Mouse (Mus musculus) liver, postnatal 0 days (tissue): ENCODE data around the gene Kcnd1. TPM values are rescaled to one million over a fixed set of nuclear protein-coding genes. Genes with fewer than 3 reads are reported as not detected.
"Not testable (repeated sequence)": the region's sequence is repeated elsewhere in the genome, so short reads cannot be mapped to it uniquely, and the experiment has no call there.

ENCODE experiments used
- ATAC-seq: fragments of 200-750 bp; cut with Nextera tagmentation; 2 replicates; pipeline ENCODE4 v1.8.0; 2017; ENCODE audit warnings: mild to moderate bottlenecking, moderate library complexity
- DNase-seq: peaks from one replicate; pipeline ENCODE4 v3.0.0-alpha.2; 2016
- H3K27ac ChIP-seq: fragments of 300-500 bp; sonication (generic); 2 replicates; pipeline ENCODE4 v1.5.1; 2014; ENCODE audit warnings: antibody characterized with exemption, moderate library complexity, mild to moderate bottlenecking, low read depth
- H3K27me3 ChIP-seq: fragments of 300-500 bp; sonication (generic); 2 replicates; pipeline ENCODE4 v1.6.1; 2014; ENCODE audit warnings: low read length, control low read depth, mixed read lengths; ENCODE audit not compliant: insufficient read depth
- H3K36me3 ChIP-seq: fragments of 300-500 bp; sonication (generic); replicated peaks from 2 replicates; pipeline ENCODE4 v1.6.1; 2014; ENCODE audit warnings: mild to moderate bottlenecking, control low read depth, low read length, moderate library complexity, mixed read lengths; ENCODE audit not compliant: insufficient read depth
- H3K4me1 ChIP-seq: fragments of 300-500 bp; sonication (generic); 2 replicates; pipeline ENCODE4 v1.6.1; 2014; ENCODE audit warnings: antibody characterized with exemption, mild to moderate bottlenecking, control low read depth; ENCODE audit not compliant: insufficient read depth
- H3K4me2 ChIP-seq: fragments of 300-500 bp; sonication (generic); 2 replicates; pipeline ENCODE4 v1.6.1; 2014; ENCODE audit warnings: low read depth, mild to moderate bottlenecking, low read length, moderate library complexity, mixed read lengths
- H3K4me3 ChIP-seq: fragments of 300-500 bp; sonication (generic); 2 replicates; pipeline ENCODE4 v1.5.1; 2014; ENCODE audit warnings: low read depth, low read length
- H3K9ac ChIP-seq: fragments of 300-500 bp; sonication (generic); replicated peaks from 2 replicates; pipeline ENCODE4 v1.6.1; 2014; ENCODE audit warnings: mild to moderate bottlenecking, moderate library complexity
- H3K9me3 ChIP-seq: fragments of 300-500 bp; sonication (generic); 2 replicates; pipeline ENCODE4 v1.6.1; 2016; ENCODE audit warnings: mild to moderate bottlenecking, control low read depth, low read length, mixed read lengths
- CTCF ChIP-seq: sonication (generic); IDR thresholded peaks from 2 replicates; pipeline ENCODE4 v1.5.1; 2016; ENCODE audit warnings: antibody characterized with exemption, low read depth
- EP300 ChIP-seq: IDR thresholded peaks from 2 replicates; pipeline ENCODE4 v1.6.1; 2016; ENCODE audit warnings: antibody characterized with exemption, low read depth, mild to moderate bottlenecking
- whole genome bisulfite sequencing: fragments of 180-500 bp; shearing (Covaris S2); extraction: QIAGEN DNeasy Blood & Tissue Kit; methylation state at CpG from one replicate; pipeline ENCODE4 v1.1.7; 2014; ENCODE audit not compliant: insufficient replicate concordance; 5-methylcytosine and 5-hydroxymethylcytosine counted together
- polyA plus RNA-seq: library from polyadenylated mRNA; unstranded; fragments of >200 nt; fragmentation: Nextera tagmentation; extraction: Ambion mirVana; gene quantifications from 2 replicates; pipeline ENCODE4 v1.2.1, GENCODE M21; 2015

Kcnd1 gene
- polyA plus RNA-seq, 1 experiment from 2014 or later = 0.15 TPM

DNA sequence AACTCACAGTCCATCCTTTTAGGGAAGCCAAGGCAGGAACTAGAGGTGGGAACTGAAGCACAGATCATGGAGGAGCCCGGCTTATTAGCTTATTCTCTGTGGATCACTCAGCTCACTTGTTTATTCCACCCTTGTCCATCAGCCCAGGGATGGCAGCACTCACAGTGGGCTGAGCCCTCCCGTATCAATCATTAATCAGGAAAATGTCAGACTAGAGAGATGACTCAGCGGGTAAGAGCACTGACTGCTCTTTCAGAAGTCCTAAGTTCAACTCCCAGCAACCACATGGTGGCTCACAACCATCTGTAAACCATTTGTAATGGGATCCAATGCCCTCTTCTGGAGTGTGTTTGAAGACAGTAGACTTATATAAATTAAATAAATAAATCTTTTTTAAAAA, 24.8 kb upstream of the Kcnd1 start:
- peak; percentile 86 for ATAC-seq
- H3K27me3 ChIP-seq = no peaks in the 10 kb centered on the region
- no peak overlapping the region for H3K27ac ChIP-seq
- H3K9me3 ChIP-seq = no peaks in the 10 kb centered on the region
- H3K4me2 ChIP-seq = no peak overlapping the region
- DNase-seq = no peak
- 0 out of 2 replicates have a peak, but pooled peaks have one; percentile 17 for TF ChIP-seq CTCF
- TF ChIP-seq EP300 = no peak
- no peak overlapping the region for H3K9ac ChIP-seq
- 54% methylated on average over 3 of the region's 3 CpGs for WGBS
- peaks cover 12% of the 10 kb centered on the region for H3K36me3 ChIP-seq
- no peak overlapping the region for H3K4me3 ChIP-seq
- H3K4me1 ChIP-seq = no peaks in the 10 kb centered on the region

- ATAC-seq = not testable (repeated sequence)
- 73% methylated on average over 2 of the region's 2 CpGs for WGBS
These were observed 19.9 kb upstream of the Kcnd1 start for GRCm38 (mm10) chrX:7802157-7802556.

DNA sequence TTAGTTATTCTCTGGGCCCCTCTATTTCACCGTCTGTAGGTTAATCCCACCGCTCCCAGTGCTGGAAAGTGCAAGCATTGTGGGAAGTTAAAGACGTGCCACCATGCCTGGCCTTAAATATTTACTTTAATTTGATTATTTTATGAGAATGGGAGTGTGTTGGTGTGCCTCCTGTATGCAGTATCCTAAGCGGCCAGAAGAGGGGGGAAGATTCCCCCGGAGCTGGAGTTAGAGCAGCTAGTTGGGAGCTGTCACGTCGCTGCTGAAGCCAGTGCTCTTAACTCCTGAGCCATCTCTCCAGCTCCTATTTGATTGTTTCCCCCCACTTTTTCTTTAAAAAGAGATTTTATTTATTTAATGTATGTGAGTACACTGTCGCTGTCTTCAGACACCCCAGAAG, 7.1 kb upstream of the Kcnd1 start:
- 53% methylated on average over 8 of the region's 8 CpGs for WGBS
- not testable (repeated sequence) for H3K9me3 ChIP-seq, H3K4me2 ChIP-seq, H3K9ac ChIP-seq, H3K4me1 ChIP-seq, H3K4me3 ChIP-seq, H3K27me3 ChIP-seq, H3K27ac ChIP-seq
- DNase-seq = peak; percentile 54
- H3K36me3 ChIP-seq = peaks cover 19% of the 10 kb centered on the region
- TF ChIP-seq CTCF = peak; percentile 70
- peak; percentile 56; the same call in 1 of the 2 replicates for ATAC-seq

More at GRCm38 (mm10) chrX:7802157-7802556, 19.9 kb upstream of the Kcnd1 start:
- H3K27me3 ChIP-seq, H3K4me3 ChIP-seq, H3K4me2 ChIP-seq, H3K4me1 ChIP-seq, H3K9me3 ChIP-seq, H3K9ac ChIP-seq, H3K27ac ChIP-seq, DNase-seq: not testable (repeated sequence)
- H3K36me3 ChIP-seq = peaks cover 29% of the 10 kb centered on the region

DNA sequence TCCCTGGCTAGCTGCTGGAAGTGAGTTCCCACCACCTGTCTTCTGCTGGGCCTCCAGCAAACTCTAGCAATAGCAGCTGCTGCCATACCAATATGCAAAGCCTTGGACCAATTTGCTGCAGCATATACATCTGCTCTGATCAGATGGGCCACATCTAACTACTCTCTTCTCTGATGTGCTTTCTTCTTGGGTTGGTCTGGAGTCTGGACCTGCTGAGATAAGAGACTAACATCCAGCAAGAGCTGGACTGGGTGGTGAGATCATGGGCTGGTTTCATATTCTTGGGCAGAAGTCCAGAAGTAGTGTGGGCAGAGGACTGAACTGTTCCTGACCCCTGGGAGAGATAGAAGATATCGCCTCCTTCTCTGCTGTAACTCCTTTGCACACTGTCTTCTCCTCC, 15.1 kb downstream of the Kcnd1 start:
- ATAC-seq = peak; percentile 20
- 57% methylated on average over 1 of the region's 1 CpGs for WGBS

DNA sequence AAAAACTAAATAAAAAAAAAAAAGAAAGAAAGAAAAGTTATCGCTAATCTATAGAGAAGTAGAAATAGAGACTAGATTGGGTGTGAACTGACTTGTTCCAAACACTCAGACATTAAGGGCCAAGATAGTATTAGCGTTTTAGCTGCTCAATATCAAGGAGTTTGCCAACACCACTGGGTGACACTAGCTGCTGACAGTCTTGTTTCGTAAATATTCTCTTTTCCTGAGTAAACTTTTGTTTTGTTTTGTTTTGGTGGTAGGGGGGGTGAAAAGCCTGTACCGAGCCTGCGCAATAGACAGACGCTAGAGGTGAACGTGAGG, 18.7 kb downstream of the Kcnd1 start:
- ATAC-seq (no peak), DNase-seq (no peak)
- peak overlapping the region; percentile 84; the same call in 1 of the 2 replicates for H3K4me3 ChIP-seq
- WGBS = 18% methylated on average over 7 of the region's 7 CpGs
- TF ChIP-seq EP300 (no peak), CTCF (no peak)
- peak overlapping the region; percentile 89 for H3K27ac ChIP-seq
- peaks cover 17% of the 10 kb centered on the region for H3K4me1 ChIP-seq
- peaks cover 8% of the 10 kb centered on the region for H3K36me3 ChIP-seq
- H3K9ac ChIP-seq = 0 out of 2 replicates have a peak overlapping the region, but pooled peaks have one; percentile 26
- no peaks in the 10 kb centered on the region for H3K27me3 ChIP-seq
- H3K9me3 ChIP-seq = no peaks in the 10 kb centered on the region
- H3K4me2 ChIP-seq = peak overlapping the region; percentile 59

More for the DNA sequence above, 15.1 kb downstream of the Kcnd1 start:
- H3K4me1 ChIP-seq = peaks cover 19% of the 10 kb centered on the region
- no peaks in the 10 kb centered on the region for H3K27me3 ChIP-seq
- no peaks in the 10 kb centered on the region for H3K9me3 ChIP-seq
- no peak for TF ChIP-seq CTCF
- peak; percentile 90 for TF ChIP-seq EP300
- H3K9ac ChIP-seq = no peak overlapping the region
- no peak for DNase-seq
- no peaks in the 10 kb centered on the region for H3K36me3 ChIP-seq
- H3K4me3 ChIP-seq = no peak overlapping the region
- H3K4me2 ChIP-seq = peak overlapping the region; percentile 47
- peak overlapping the region; percentile 87 for H3K27ac ChIP-seq

DNA sequence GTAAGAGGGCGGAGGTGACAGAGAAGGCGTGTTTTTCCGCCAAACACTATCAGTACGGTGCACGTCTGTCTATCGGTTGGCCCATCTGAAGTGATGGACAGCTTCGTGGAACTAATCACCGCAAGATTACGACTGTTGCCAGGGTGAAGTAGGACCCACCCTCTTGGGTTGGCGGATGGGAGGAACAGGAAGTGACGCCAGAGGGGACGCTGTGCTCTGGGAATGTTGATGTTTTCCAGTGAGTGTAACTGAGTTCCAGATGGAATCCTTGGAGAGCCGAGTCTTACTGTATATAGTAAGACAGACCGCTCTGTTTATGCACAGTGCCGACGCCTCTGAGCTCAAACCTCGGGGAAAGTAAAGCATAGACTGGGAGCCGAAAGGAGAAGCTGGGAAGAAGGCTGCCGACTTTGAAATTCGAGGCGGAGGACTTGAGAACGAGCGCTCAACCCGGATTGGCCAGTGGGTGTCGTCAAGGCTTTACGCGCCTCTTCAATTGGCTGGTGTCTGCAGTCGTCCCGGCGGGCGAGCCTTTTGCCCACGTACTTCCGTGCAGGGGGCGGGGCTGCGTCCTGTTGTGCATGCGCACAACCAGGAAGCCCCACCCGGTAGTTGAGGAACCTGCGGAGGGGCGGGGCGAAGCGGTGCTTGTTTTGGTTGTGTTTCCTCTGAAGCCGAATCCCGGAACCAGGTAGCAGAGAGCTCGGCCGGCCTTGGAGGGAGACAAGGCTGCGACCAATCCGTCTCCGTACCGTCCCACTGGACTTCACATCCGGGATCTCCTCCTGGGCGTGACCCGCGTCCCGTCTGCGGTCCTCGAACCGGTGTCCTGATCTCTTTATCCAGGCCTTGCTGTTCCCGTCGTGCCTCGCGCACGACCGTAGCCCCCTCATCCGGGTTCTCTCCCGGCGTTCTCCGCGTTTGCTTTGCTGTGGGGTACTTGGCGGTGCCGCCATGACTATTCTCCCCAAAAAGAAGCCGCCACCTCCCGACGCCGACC, 19.4 kb downstream of the Kcnd1 start, which contains the start of gene Otud5:
Otud5 (plus strand) TSS at position 202 of the 1,000 bp plus-strand sequence.
- peak within 1 kb of the TSS; percentile 98 for H3K27ac ChIP-seq
- H3K9ac ChIP-seq = peak within 1 kb of the TSS; percentile 89
- TF ChIP-seq CTCF (no peak), EP300 (peak; percentile 85; the same call in 1 of the 2 replicates)
- H3K9me3 ChIP-seq = no peaks in the 10 kb centered on the region
- ATAC-seq = peak; percentile 90
- peak within 1 kb of the TSS; percentile 84 for H3K4me3 ChIP-seq
- H3K4me2 ChIP-seq = peak within 1 kb of the TSS; percentile 76
- DNase-seq = peak; percentile 96
- WGBS = 13% methylated on average over 65 of the region's 74 CpGs
- peaks cover 8% of the 10 kb centered on the region for H3K36me3 ChIP-seq
- peaks cover 16% of the 10 kb centered on the region for H3K4me1 ChIP-seq
- H3K27me3 ChIP-seq = no peaks in the 10 kb centered on the region
